Mouse (Mus musculus) testis, adult 2 months (tissue): ENCODE measurements around the gene Tapbpl. TPM values are rescaled to one million over a fixed set of nuclear protein-coding genes. Genes with fewer than 3 reads are reported as not detected.

Experiments
- H3K27ac ChIP-seq: fragments of 200-500 bp; 2 replicates; pipeline ENCODE4 v1.5.1; 2012; ENCODE audit warnings: low read depth, low read length; ENCODE audit not compliant: control insufficient read depth, insufficient read depth
- H3K27me3 ChIP-seq: fragments of 200-500 bp; 2 replicates; pipeline ENCODE4 v1.6.1; 2012; ENCODE audit warnings: mild to moderate bottlenecking, low read length, moderate library complexity; ENCODE audit not compliant: control insufficient read depth, insufficient read depth
- H3K36me3 ChIP-seq: fragments of 200-500 bp; 2 replicates; pipeline ENCODE4 v1.6.1; 2012; ENCODE audit warnings: mild to moderate bottlenecking, low read length; ENCODE audit not compliant: control insufficient read depth, insufficient read depth
- H3K4me1 ChIP-seq: fragments of 200-500 bp; 2 replicates; pipeline ENCODE4 v1.6.1; 2012; ENCODE audit warnings: low read length; ENCODE audit not compliant: control insufficient read depth, insufficient read depth
- H3K4me3 ChIP-seq: fragments of 200-500 bp; 2 replicates; pipeline ENCODE4 v1.5.1; 2012; ENCODE audit warnings: low read depth, mild to moderate bottlenecking, low read length, moderate library complexity, mixed read lengths; ENCODE audit not compliant: control insufficient read depth
- CTCF ChIP-seq: fragments of 200-500 bp; IDR thresholded peaks from 2 replicates; pipeline ENCODE4 v1.5.1; 2012; ENCODE audit warnings: low read depth, mild to moderate bottlenecking, inconsistent platforms, low read length, moderate library complexity; ENCODE audit not compliant: control insufficient read depth, insufficient read depth, insufficient replicate concordance
- POLR2A ChIP-seq: fragments of 200-500 bp; IDR thresholded peaks from 2 replicates; pipeline ENCODE4 v1.6.1; 2012; ENCODE audit warnings: low read depth, mild to moderate bottlenecking, inconsistent platforms, low read length, moderate library complexity; ENCODE audit not compliant: control insufficient read depth
- polyA plus RNA-seq: library from polyadenylated mRNA; depleted of rRNA; stranded (reverse); fragments of >200 nt; gene quantifications from 2 replicates; pipeline ENCODE4 v1.2.3, GENCODE M21; 2012

Tapbpl gene
- polyA plus RNA-seq, 1 experiment: 8.0 TPM

DNA sequence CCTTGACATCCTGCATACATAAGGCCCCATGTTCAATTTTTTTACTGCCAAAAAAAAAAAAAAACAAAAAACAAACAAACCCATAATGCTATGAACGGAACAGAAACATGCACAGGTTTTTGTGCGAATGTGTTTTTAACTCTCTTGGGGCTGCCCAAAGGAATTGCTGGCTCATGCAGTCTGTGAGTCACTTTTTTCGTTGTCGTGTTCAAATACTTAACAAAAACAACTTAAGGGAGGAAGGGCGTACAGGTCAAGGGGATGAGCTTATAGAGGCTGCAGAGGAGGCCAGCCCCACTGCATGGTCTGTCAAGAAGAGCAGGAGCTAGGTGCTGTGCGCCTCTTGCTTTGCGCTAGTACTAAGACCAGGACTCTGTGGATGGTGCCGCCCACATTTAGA lies 21.1 kb upstream of the Tapbpl start:
- H3K36me3 ChIP-seq: no peaks in the 10 kb centered on the region
- no peak overlapping the region for H3K4me3 ChIP-seq
- no peaks in the 10 kb centered on the region for H3K4me1 ChIP-seq
- no peak overlapping the region for H3K27ac ChIP-seq
- no peaks in the 10 kb centered on the region for H3K27me3 ChIP-seq
- TF ChIP-seq CTCF (no peak), POLR2A (no peak)

GRCm38 (mm10) chr6:125252285-125252684 lies 20.6 kb upstream of the Tapbpl start:
- Histone ChIP-seq H3K36me3 (no peaks in the 10 kb centered on the region), H3K4me1 (no peaks in the 10 kb centered on the region), H3K27ac (no peak overlapping the region), H3K27me3 (no peaks in the 10 kb centered on the region), H3K4me3 (no peak overlapping the region)
- TF ChIP-seq CTCF: no peak
- TF ChIP-seq POLR2A: no peak

DNA sequence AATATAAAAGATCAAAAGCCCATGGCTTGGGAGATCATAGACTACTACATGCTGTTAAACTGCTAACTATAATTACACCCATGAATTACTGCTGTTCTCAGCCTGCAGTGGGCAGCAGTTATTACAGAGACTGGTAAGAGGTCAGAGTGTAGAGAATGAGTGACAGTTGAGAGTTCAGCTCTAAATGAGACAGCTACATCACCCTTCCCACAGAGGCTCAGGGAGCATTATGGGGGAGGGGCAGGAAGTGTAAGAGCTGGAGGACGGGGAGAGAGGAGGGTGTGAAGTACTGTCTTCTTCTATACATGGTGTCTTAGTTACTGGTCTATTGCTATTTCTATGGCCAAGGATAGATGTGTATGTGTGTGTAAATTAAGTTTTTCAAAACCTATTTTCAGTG lies 12.9 kb upstream of the Tapbpl start:
- Histone ChIP-seq H3K36me3 (no peaks in the 10 kb centered on the region), H3K4me3 (no peak overlapping the region), H3K4me1 (no peaks in the 10 kb centered on the region), H3K27me3 (no peaks in the 10 kb centered on the region), H3K27ac (no peak overlapping the region)
- no peak for TF ChIP-seq CTCF
- no peak for TF ChIP-seq POLR2A

GRCm38 (mm10) chr6:125241566-125241965 lies 9.9 kb upstream of the Tapbpl start:
- no peak overlapping the region for H3K27ac ChIP-seq
- no peaks in the 10 kb centered on the region for H3K27me3 ChIP-seq
- no peaks in the 10 kb centered on the region for H3K36me3 ChIP-seq
- no peaks in the 10 kb centered on the region for H3K4me1 ChIP-seq
- no peak for TF ChIP-seq POLR2A
- no peak for TF ChIP-seq CTCF
- H3K4me3 ChIP-seq: no peak overlapping the region

- TF ChIP-seq CTCF (no peak), POLR2A (no peak)
- Histone ChIP-seq H3K4me1 (no peaks in the 10 kb centered on the region; the same call in 1 of the 2 replicates), H3K36me3 (no peaks in the 10 kb centered on the region), H3K27me3 (no peaks in the 10 kb centered on the region), H3K27ac (no peak overlapping the region), H3K4me3 (no peak overlapping the region)
Observed at GRCm38 (mm10) chr6:125240617-125241016, 9.0 kb upstream of the Tapbpl start.

DNA sequence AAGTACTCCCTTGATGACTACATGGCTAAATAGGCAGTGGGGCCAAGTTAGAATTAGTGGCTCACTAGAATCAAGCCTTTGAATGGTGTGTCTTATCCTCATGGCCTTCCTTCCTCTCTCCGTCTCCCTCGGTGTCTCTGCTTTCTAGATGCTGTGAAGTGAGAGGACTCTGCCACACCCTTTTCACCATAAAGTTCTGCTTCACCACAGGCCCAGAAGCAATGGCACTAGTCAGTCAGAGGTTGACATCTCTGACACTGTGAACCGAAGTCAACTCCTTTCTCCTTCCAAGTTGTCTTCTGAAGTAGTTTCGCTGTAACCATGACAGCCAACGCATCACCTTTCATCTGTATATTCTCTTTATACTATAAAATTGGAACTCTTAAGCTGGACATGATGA lies 7.9 kb upstream of the Tapbpl start:
- Histone ChIP-seq H3K27me3 (no peaks in the 10 kb centered on the region), H3K4me3 (no peak overlapping the region), H3K36me3 (no peaks in the 10 kb centered on the region), H3K4me1 (no peaks in the 10 kb centered on the region; the same call in 1 of the 2 replicates), H3K27ac (no peak overlapping the region)
- TF ChIP-seq POLR2A (no peak), CTCF (no peak)

DNA sequence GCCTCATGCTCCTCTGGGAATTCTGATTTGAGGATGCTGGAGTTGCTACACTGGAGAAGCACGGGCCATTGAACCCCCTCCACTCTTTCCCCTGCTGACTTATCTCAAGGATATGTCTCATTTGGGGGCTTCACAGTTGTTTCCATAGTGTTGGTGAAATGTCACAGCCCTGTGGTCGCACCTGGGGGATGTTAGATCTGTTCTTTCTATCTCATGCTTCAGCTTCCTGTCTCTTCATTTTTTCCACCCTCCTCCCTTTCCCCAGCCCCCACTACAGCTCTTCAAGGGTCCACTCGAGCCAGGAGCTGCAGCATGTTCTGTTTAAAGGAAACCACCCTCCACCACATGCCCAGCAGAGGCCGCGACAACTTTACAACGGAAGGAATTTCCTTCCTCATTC lies 6.7 kb upstream of the Tapbpl start:
- Histone ChIP-seq H3K27ac (no peak overlapping the region), H3K36me3 (no peaks in the 10 kb centered on the region), H3K27me3 (no peaks in the 10 kb centered on the region), H3K4me1 (no peaks in the 10 kb centered on the region; the same call in none of the 2 replicates), H3K4me3 (no peak overlapping the region)
- no peak for TF ChIP-seq POLR2A

GRCm38 (mm10) chr6:125237421-125237820 lies 5.8 kb upstream of the Tapbpl start:
- Histone ChIP-seq H3K4me1 (no peaks in the 10 kb centered on the region; the same call in none of the 2 replicates), H3K27ac (no peak overlapping the region), H3K4me3 (no peak overlapping the region), H3K36me3 (no peaks in the 10 kb centered on the region), H3K27me3 (no peaks in the 10 kb centered on the region)
- no peak for TF ChIP-seq CTCF
- no peak for TF ChIP-seq POLR2A
